Mouse (Mus musculus): ENCODE results near the gene Camkk1. TPM values are rescaled to one million over a fixed set of nuclear protein-coding genes. Genes with fewer than 3 reads are reported as not detected.

The Camkk1 gene
- polyA plus RNA-seq, 1 experiment from 2014 or later, result 0.76 TPM

DNA sequence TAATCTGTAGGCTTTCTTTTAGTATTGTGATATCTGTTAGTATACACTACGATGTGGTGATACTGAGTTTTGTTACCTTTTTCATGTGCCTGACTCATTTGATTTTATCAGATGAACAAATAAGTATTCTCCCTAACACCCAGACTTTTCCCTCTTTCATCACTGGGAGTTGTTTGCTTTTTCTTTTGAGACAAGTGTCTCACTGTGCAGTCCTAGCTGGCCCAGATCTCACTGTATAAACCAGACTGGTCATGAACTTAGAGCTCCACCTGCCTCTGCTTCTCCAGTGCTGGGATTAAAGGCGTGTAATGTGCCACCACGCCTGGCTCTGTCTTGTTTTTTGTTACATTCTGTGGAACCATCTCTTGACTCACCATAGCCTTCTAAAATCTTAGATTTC lies 40.8 kb downstream of the Camkk1 start:
- ATAC-seq (ENCODE audit: low read depth), result no peak
- Histone ChIP-seq H3K27ac (ENCODE audit: low read length) (no peak overlapping the region), H3K9ac (ENCODE audit: low read depth, low read length) (no peak overlapping the region), H3K27me3 (ENCODE audit: control insufficient read depth, insufficient read depth, low read depth, low read length) (no peaks in the 10 kb centered on the region), H3K4me3 (ENCODE audit: low read depth, low read length) (no peak overlapping the region), H3K9me3 (replicated peaks; ENCODE audit: control insufficient read depth, low read length) (no peaks in the 10 kb centered on the region), H3K4me1 (ENCODE audit: control insufficient read depth, low read depth, low read length) (peaks cover 10% of the 10 kb centered on the region), H3K4me2 (ENCODE audit: low read depth, low read length) (no peak overlapping the region), H3K36me3 (ENCODE audit: control insufficient read depth, insufficient read depth) (peaks cover 7% of the 10 kb centered on the region)
- WGBS (ENCODE audit: insufficient replicate concordance), result 85% methylated on average over 3 of the region's 3 CpGs

DNA sequence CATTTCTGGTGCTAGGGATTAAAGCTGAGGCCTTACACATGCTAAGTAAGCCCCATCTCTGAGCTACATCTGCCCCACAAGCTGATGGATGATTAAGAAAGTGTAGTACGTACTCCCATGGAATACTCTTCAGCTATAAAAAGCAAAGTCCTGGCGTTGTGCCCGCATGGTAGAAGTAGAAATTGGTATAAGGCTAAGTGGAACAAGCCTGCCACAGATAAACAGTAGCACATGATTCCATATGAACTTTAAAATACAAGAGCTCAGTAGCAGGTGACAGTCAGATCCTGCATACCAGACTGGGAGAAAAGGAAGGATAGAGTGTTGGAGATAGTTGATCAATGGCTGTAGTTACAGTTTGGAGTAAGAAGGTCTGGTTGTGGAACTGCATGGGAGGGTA lies 42.6 kb downstream of the Camkk1 start:
- Histone ChIP-seq H3K27ac (ENCODE audit: low read length) (no peak overlapping the region), H3K9me3 (replicated peaks; ENCODE audit: control insufficient read depth, low read length) (no peaks in the 10 kb centered on the region), H3K27me3 (ENCODE audit: control insufficient read depth, insufficient read depth, low read depth, low read length) (no peaks in the 10 kb centered on the region), H3K4me2 (ENCODE audit: low read depth, low read length) (no peak overlapping the region), H3K36me3 (ENCODE audit: control insufficient read depth, insufficient read depth) (peaks cover 6% of the 10 kb centered on the region), H3K4me3 (ENCODE audit: low read depth, low read length) (no peak overlapping the region), H3K4me1 (ENCODE audit: control insufficient read depth, low read depth, low read length) (peaks cover 10% of the 10 kb centered on the region), H3K9ac (ENCODE audit: low read depth, low read length) (no peak overlapping the region)
- 86% methylated on average over 3 of the region's 3 CpGs for WGBS (ENCODE audit: insufficient replicate concordance)
- no peak for ATAC-seq (ENCODE audit: low read depth)

DNA sequence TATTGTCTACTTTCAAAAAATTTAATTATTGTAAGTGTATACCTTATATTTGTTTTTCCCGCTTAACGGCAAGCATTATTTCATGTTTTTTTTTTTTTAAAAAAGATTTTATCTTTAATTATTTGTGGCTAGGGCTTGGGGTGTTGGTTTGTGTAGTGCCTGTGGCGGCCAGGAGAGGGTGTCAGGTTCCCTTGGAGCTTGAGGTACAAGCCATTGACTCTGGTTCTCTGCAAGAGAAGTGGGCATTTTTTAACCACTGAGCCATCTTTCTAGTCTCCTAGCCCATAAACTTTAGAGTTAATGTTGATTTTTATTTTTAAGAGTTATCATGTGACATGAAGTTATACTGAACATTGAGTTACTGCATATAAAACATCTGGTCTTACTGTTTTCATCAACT lies 53.0 kb downstream of the Camkk1 start:
- Histone ChIP-seq H3K36me3 (ENCODE audit: control insufficient read depth, insufficient read depth) (peaks cover 54% of the 10 kb centered on the region), H3K9ac (ENCODE audit: low read depth, low read length) (no peak overlapping the region), H3K9me3 (replicated peaks; ENCODE audit: control insufficient read depth, low read length) (no peaks in the 10 kb centered on the region), H3K27ac (ENCODE audit: low read length) (no peak overlapping the region), H3K4me2 (ENCODE audit: low read depth, low read length) (no peak overlapping the region), H3K4me3 (ENCODE audit: low read depth, low read length) (no peak overlapping the region), H3K4me1 (ENCODE audit: control insufficient read depth, low read depth, low read length) (no peaks in the 10 kb centered on the region), H3K27me3 (ENCODE audit: control insufficient read depth, insufficient read depth, low read depth, low read length) (no peaks in the 10 kb centered on the region)
- 71% methylated on average over 3 of the region's 3 CpGs for WGBS (ENCODE audit: insufficient replicate concordance)
- no peak for ATAC-seq (ENCODE audit: low read depth)

DNA sequence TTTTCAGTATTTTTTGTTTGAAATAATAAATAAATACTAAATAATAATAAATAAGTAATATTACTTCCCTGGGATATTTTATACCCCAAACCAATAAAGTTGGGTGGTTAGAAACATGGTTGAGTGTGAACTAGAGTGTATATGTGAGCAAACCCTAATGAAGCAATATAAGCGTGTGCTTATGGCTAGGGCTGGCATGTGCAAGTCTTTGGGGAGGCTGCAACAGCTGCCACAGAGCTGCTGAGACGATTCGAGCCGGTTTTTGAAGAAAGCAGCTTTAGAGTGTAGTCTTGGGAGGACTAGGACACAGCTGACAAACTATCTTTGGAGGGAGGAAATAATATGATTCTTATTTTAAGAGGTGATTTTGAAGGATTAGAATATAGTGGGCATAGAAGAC lies 57.5 kb downstream of the Camkk1 start:
- ATAC-seq (ENCODE audit: low read depth), result no peak
- Histone ChIP-seq H3K36me3 (ENCODE audit: control insufficient read depth, insufficient read depth) (peaks cover 44% of the 10 kb centered on the region), H3K4me3 (ENCODE audit: low read depth, low read length) (no peak overlapping the region), H3K9ac (ENCODE audit: low read depth, low read length) (no peak overlapping the region), H3K4me1 (ENCODE audit: control insufficient read depth, low read depth, low read length) (no peaks in the 10 kb centered on the region), H3K4me2 (ENCODE audit: low read depth, low read length) (no peak overlapping the region), H3K27me3 (ENCODE audit: control insufficient read depth, insufficient read depth, low read depth, low read length) (no peaks in the 10 kb centered on the region), H3K27ac (ENCODE audit: low read length) (no peak overlapping the region), H3K9me3 (replicated peaks; ENCODE audit: control insufficient read depth, low read length) (no peaks in the 10 kb centered on the region)
- WGBS (ENCODE audit: insufficient replicate concordance), result 85% methylated on average over 4 of the region's 4 CpGs

DNA sequence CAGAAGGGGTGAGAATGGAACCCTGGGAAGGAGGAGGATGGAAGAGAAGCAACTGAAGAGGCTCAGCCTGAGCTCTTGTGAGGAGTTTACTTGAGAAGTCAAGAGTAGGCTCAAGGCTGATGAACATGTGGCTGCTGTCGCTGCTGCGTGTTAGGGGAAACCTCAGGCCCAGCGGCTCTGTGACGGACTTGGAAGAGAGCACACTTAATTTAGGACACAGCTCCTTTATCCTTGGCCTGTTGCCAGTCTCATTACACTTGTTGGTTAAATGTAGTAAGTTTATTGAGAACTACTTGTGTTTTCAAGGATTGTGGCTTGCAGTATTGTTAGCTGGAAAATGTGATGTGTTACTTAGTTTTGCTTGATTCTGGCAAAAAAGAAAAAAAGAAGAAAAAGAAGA lies 57.9 kb downstream of the Camkk1 start:
- WGBS (ENCODE audit: insufficient replicate concordance), result 86% methylated on average over 4 of the region's 4 CpGs
- no peak overlapping the region for H3K4me2 ChIP-seq (ENCODE audit: low read depth, low read length)
- H3K9me3 ChIP-seq (replicated peaks; ENCODE audit: control insufficient read depth, low read length), result no peaks in the 10 kb centered on the region
- no peak overlapping the region for H3K9ac ChIP-seq (ENCODE audit: low read depth, low read length)
- H3K4me3 ChIP-seq (ENCODE audit: low read depth, low read length), result no peak overlapping the region
- no peak overlapping the region for H3K27ac ChIP-seq (ENCODE audit: low read length)
- H3K36me3 ChIP-seq (ENCODE audit: control insufficient read depth, insufficient read depth), result peaks cover 44% of the 10 kb centered on the region
- no peak for ATAC-seq (ENCODE audit: low read depth)
- no peaks in the 10 kb centered on the region for H3K27me3 ChIP-seq (ENCODE audit: control insufficient read depth, insufficient read depth, low read depth, low read length)
- no peaks in the 10 kb centered on the region for H3K4me1 ChIP-seq (ENCODE audit: control insufficient read depth, low read depth, low read length)

DNA sequence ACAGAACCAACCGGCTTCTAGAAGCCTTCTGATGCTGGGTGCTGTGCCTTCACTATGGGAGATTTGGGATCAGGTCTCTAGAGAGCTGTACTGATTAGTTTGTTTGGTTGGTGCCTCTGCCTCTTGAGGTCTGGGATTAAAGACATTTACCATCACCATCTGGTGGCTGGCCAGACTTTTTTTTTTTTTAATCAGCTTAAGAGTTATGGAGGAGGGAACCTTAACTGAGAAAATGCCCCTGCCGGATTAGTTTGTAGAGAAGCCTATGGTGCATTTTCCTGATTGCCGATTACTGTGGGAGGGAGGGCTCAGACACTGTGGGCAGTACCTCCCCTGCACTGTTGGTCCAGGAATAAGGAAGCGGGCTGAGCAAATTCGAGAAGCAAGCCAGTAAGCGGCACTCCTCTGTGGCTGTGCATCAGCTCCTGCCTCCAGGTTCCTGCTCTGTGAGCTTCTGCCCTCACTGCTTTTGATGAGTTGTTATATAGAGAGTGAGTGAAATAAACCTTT lies 58.5 kb downstream of the Camkk1 start:
- Histone ChIP-seq H3K4me2 (ENCODE audit: low read depth, low read length) (no peak overlapping the region), H3K9me3 (replicated peaks; ENCODE audit: control insufficient read depth, low read length) (no peaks in the 10 kb centered on the region), H3K4me3 (ENCODE audit: low read depth, low read length) (no peak overlapping the region), H3K27me3 (ENCODE audit: control insufficient read depth, insufficient read depth, low read depth, low read length) (no peaks in the 10 kb centered on the region), H3K4me1 (ENCODE audit: control insufficient read depth, low read depth, low read length) (no peaks in the 10 kb centered on the region), H3K36me3 (ENCODE audit: control insufficient read depth, insufficient read depth) (peaks cover 44% of the 10 kb centered on the region), H3K9ac (ENCODE audit: low read depth, low read length) (no peak overlapping the region), H3K27ac (ENCODE audit: low read length) (no peak overlapping the region)
- ATAC-seq (ENCODE audit: low read depth), result no peak
- 84% methylated on average over 6 of the region's 6 CpGs for WGBS (ENCODE audit: insufficient replicate concordance)

DNA sequence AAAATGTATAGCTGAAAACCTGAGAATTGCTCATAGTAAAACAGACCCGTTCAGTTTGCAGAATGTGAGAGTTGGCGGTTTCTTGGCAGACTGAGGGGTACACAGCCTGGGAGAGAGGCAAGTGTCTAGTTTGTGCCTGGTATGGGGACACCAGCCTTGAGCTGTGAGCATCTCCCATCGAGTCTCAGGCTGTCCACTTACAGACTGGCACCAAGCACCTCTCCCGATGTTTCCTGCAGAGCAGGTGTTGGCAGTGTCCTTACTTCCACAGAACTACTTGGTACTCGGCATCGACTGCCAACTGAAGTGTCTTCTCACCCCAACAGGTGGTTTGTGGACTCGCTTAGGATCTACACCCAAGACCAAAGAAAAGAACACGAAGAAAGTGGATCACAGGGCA lies 59.8 kb downstream of the Camkk1 start:
- Histone ChIP-seq H3K4me3 (ENCODE audit: low read depth, low read length) (no peak overlapping the region), H3K36me3 (ENCODE audit: control insufficient read depth, insufficient read depth) (peaks cover 33% of the 10 kb centered on the region), H3K4me1 (ENCODE audit: control insufficient read depth, low read depth, low read length) (no peaks in the 10 kb centered on the region)

DNA sequence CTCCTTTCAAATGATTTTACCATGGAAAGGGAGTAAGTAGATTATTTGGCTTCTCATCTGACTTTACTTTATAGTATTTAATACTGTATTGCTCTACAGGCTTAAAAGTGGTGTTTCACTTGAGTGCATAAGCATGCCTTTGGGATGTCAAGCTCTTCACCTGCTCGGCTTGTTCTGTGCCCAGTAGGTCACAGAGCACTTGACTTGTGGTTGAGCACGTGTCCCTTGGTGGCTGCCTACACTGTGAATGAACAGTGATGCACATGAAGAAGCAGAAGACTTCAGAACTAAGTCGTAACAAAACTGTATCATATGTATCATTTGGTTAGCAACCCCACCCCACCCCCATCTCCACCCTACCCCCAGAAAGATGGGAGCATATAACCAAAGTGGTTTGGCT lies 61.5 kb downstream of the Camkk1 start:
- H3K27ac ChIP-seq (ENCODE audit: low read length), result no peak overlapping the region
- no peaks in the 10 kb centered on the region for H3K9me3 ChIP-seq (replicated peaks; ENCODE audit: control insufficient read depth, low read length)
- peaks cover 5% of the 10 kb centered on the region for H3K4me1 ChIP-seq (ENCODE audit: control insufficient read depth, low read depth, low read length)
- H3K4me2 ChIP-seq (ENCODE audit: low read depth, low read length), result no peak overlapping the region
- peaks cover 22% of the 10 kb centered on the region for H3K36me3 ChIP-seq (ENCODE audit: control insufficient read depth, insufficient read depth)
- no peak for ATAC-seq (ENCODE audit: low read depth)
- no peaks in the 10 kb centered on the region for H3K27me3 ChIP-seq (ENCODE audit: control insufficient read depth, insufficient read depth, low read depth, low read length)
- 85% methylated on average over 3 of the region's 3 CpGs for WGBS (ENCODE audit: insufficient replicate concordance)
- no peak overlapping the region for H3K4me3 ChIP-seq (ENCODE audit: low read depth, low read length)
- no peak overlapping the region for H3K9ac ChIP-seq (ENCODE audit: low read depth, low read length)

More for the DNA sequence above, 59.8 kb downstream of the Camkk1 start:
- no peak overlapping the region for H3K4me2 ChIP-seq (ENCODE audit: low read depth, low read length)
- H3K27me3 ChIP-seq (ENCODE audit: control insufficient read depth, insufficient read depth, low read depth, low read length), result no peaks in the 10 kb centered on the region
- 76% methylated on average over 8 of the region's 8 CpGs for WGBS (ENCODE audit: insufficient replicate concordance)
- no peak overlapping the region for H3K27ac ChIP-seq (ENCODE audit: low read length)
- ATAC-seq (ENCODE audit: low read depth), result no peak
- no peaks in the 10 kb centered on the region for H3K9me3 ChIP-seq (replicated peaks; ENCODE audit: control insufficient read depth, low read length)
- no peak overlapping the region for H3K9ac ChIP-seq (ENCODE audit: low read depth, low read length)

DNA sequence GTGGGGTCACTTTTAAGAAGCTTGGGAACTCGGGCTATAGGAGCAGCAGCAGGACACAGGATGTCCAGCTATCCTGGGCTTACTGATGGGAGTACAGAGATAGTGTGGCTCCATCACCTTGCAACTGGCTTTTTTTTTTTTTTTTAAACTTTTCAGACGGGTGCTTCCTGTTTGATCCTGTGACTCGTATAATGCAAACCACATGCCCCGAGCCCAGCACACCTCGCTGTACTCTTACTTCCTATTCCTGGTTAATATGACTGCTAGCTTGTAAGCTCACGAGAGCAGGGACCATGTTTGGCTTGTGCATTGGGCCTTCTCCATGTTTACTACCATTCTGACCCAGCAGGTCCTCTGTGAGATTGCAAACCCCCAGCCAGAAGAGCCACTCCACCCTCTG lies 65.5 kb downstream of the Camkk1 start:
- Histone ChIP-seq H3K4me1 (ENCODE audit: control insufficient read depth, low read depth, low read length) (peaks cover 5% of the 10 kb centered on the region), H3K27ac (ENCODE audit: low read length) (no peak overlapping the region), H3K4me3 (ENCODE audit: low read depth, low read length) (no peak overlapping the region), H3K4me2 (ENCODE audit: low read depth, low read length) (no peak overlapping the region), H3K27me3 (ENCODE audit: control insufficient read depth, insufficient read depth, low read depth, low read length) (no peaks in the 10 kb centered on the region), H3K9me3 (replicated peaks; ENCODE audit: control insufficient read depth, low read length) (no peaks in the 10 kb centered on the region), H3K9ac (ENCODE audit: low read depth, low read length) (no peak overlapping the region), H3K36me3 (ENCODE audit: control insufficient read depth, insufficient read depth) (no peaks in the 10 kb centered on the region; the same call in none of the 2 replicates)
- whole genome bisulfite sequencing (ENCODE audit: insufficient replicate concordance), result 28% methylated on average over 6 of the region's 6 CpGs
- ATAC-seq (ENCODE audit: low read depth), result no peak
